In the genomic region with DNA sequence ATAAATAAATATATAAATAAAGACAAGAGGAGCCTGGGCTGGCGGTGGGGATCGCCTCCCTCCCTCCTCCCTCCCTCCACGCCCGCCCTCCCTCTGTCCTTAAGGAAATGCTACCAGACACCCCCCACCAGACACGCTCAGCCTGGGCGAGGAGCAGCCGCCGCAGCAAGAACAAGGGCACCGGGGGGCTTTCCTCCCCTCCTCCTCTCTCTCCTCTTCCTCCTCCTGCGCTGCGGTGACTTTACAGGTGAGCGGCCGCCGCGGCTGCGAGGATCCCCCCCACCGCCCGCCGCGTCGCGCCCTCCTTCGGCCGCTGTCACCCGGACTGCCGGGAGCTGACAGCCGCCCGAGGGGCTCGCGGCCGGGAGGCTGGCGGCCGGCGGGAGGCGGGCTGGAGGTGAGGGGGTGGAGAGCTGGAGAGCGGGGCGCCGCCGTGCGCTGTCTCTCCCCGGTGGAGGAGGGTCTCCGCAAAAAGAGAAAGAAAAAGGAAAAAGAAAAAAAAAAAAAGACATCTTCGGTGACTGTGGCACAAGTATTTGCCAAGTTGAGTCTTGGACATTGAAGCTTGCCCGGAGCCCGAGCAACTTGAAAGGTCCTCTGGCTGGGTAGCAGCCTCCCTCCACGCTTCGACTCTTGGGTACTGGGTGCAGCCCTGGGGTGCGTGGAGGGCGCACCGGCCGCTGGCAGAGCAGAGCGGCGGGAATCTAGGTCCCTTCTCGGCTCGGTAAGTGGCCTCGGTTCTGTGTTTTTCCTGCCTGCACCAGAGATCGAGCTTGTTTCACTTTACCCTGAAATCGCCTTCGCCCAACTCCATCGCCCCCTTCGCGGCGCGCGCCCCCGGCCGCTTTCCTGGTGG, we compare ENCODE assay signal across 7 mouse cellular contexts. TPM values are rescaled to one million over a fixed set of nuclear protein-coding genes. Genes with fewer than 3 reads are reported as not detected.
DNase-seq lines count a peak whose midpoint lies in the region; ATAC-seq lines count a peak whose summit lies in the region.

A gene (plus strand): TSS at position 102 of the 856 bp plus-strand sequence.

- peak; percentile 0 for ATAC-seq in inflammation-experienced regulatory T-cells, adult 6 months
- ATAC-seq in midbrain, embryonic 12.5 days (ENCODE audit: low FRiP score, low read depth), result peak; percentile 27

- peak within 1 kb of the TSS; percentile 75 for H3K9ac ChIP-seq in midbrain, embryonic 12.5 days (replicated peaks)

- peak within 1 kb of the TSS; percentile 98 for H3K4me2 ChIP-seq in midbrain, embryonic 12.5 days (replicated peaks)

- intact Hi-C loops in left cerebral cortex, postnatal 14 days (cut with DNase I), result loop anchor here (2.0 to 10.0 kb wide), 7 partner anchors 81 to 429 kb away; a partner anchor contains a TSS

- peaks cover 13% of the 10 kb centered on the region; the same call in 1 of the 2 replicates for H3K27me3 ChIP-seq in midbrain, embryonic 12.5 days

- H3K27ac ChIP-seq in midbrain, embryonic 12.5 days (replicated peaks), result peak within 1 kb of the TSS; percentile 93

- H3K4me1 ChIP-seq in midbrain, embryonic 12.5 days, result peaks cover 6% of the 10 kb centered on the region

- H3K4me3 ChIP-seq in midbrain, embryonic 12.5 days, result peak within 1 kb of the TSS; percentile 71

- under 1% methylated on average over 47 of the region's 67 CpGs for WGBS in midbrain, embryonic 12.5 days

- DNase-seq in WW6 (ENCODE audit: low read depth, low spot score), result peak; percentile 28
- DNase-seq in cerebellum, adult 9-10 months, result peak; percentile 70
- DNase-seq in gastrocnemius, postnatal 10 days, result peak; percentile 72
- DNase-seq in left cerebral cortex, postnatal 14 days (ENCODE audit: low spot score in 2 of 2), result peak; percentile 40 to 41
- DNase-seq in spleen, postnatal 36 days (ENCODE audit: low spot score in 2 of 2), result peak; percentile 60 to 66

- H3K36me3 ChIP-seq in midbrain, embryonic 12.5 days, result no peaks in the 10 kb centered on the region

- H3K9me3 ChIP-seq in midbrain, embryonic 12.5 days, result no peaks in the 10 kb centered on the region

RNA-seq across cellular contexts. Expression of the gene that starts here (rescaled TPM):
- 10 to 100 TPM; 53.4 to 64.4 TPM for total RNA-seq in gastrocnemius, postnatal 10 days (2021)
- polyA plus RNA-seq in inflammation-experienced regulatory T-cells, adult 6 months (2017; shearing (Covaris generic)), result 10 to 100 TPM; 19.4 to 32.6 (median 24.8) TPM
- 100 to 1,000 TPM; 287 to 310 TPM for total RNA-seq in left cerebral cortex, postnatal 14 days (2021)
- 5.9 and 6.5 TPM in 2 replicates for polyA plus RNA-seq in midbrain, embryonic 12.5 days (2016; fragmentation: Nextera tagmentation; extraction: Ambion mirVana)

Comparison
In these comparisons a context has a peak if more than half of its experiments do, and no peak if none do; other contexts are left out.
1. Peak in every context shown above with its lines: DNase-seq, ATAC-seq, H3K4me3 ChIP-seq and H3K27ac ChIP-seq.
2. RNA of the gene that starts here (total RNA-seq): 287 to 310 TPM in left cerebral cortex, postnatal 14 days; 53.4 to 64.4 TPM in gastrocnemius, postnatal 10 days; every median in the first group is over 4 times any median in the second.